ENCODE assay signal across 24 mouse cellular contexts in genomic region chr11:107063067-107063466, GRCm38 (mm10). TPM values are rescaled to one million over a fixed set of nuclear protein-coding genes. Genes with fewer than 3 reads are reported as not detected.
DNase-seq lines count a peak whose midpoint lies in the region; ATAC-seq and TF ChIP-seq lines count a peak whose summit lies in the region.
"Had no signal": no experiment of that assay in that cellular context is flagged by ENCODE, and none has a peak within 500 bp of the region (broad histone marks: within the 10 kb centered on the region; RNA-seq: fewer than 3 reads in every experiment).

No protein-coding gene starts in this region.

- DNase-seq in gastrocnemius, adult 18-20 months (ENCODE audit: low spot score), result peak; percentile 28
- no peak for DNase-seq in gastrocnemius, postnatal 25 days
- DNase-seq in heart, adult 18-20 months, result peak; percentile 32 to 36
- DNase-seq in heart, postnatal 4 days, result no peak
- DNase-seq in heart, postnatal 25 days (ENCODE audit: low spot score), result no peak
- peak; percentile 54 for DNase-seq in heart, postnatal 0 days (ENCODE audit: low spot score)
- DNase-seq: adrenal gland, postnatal 10 days; adrenal gland, postnatal 36 days; cerebellum, adult 18-20 months; cerebellum, adult 9-10 months; cerebellum, postnatal 14 days; gastrocnemius, postnatal 14 days; kidney, adult 2 months had no signal

- H3K4me2 ChIP-seq in heart, embryonic 14.5 days (ENCODE audit: low read length), result no peak overlapping the region
- H3K4me2 ChIP-seq in heart, postnatal 0 days (ENCODE audit: low read depth, low read length), result no peak overlapping the region
- H3K4me2 ChIP-seq in heart, embryonic 12.5 days, result no peak overlapping the region
- H3K4me2 ChIP-seq: forebrain, embryonic 13.5 days; hindbrain, embryonic 14.5 days had no signal

- H3K9ac ChIP-seq in heart, embryonic 14.5 days (ENCODE audit: low read length), result no peak overlapping the region
- no peak overlapping the region for H3K9ac ChIP-seq in heart, postnatal 0 days (replicated peaks; ENCODE audit: low read depth, low read length)
- no peak overlapping the region for H3K9ac ChIP-seq in heart, embryonic 12.5 days
- H3K9ac ChIP-seq: forebrain, embryonic 13.5 days; hindbrain, embryonic 14.5 days had no signal

- no peak overlapping the region for H3K4me3 ChIP-seq in heart, embryonic 14.5 days (ENCODE audit: control insufficient read depth in 1 of 2, insufficient read depth in 1 of 2, low read depth in 1 of 2, low read length in 2 of 2)
- H3K4me3 ChIP-seq in heart, postnatal 0 days (ENCODE audit: low read depth, low read length), result no peak overlapping the region
- no peak overlapping the region for H3K4me3 ChIP-seq in heart, embryonic 12.5 days
- H3K4me3 ChIP-seq: forebrain, embryonic 10.5 days; forebrain, embryonic 13.5 days had no signal

- TF ChIP-seq CTCF in heart, postnatal 0 days (IDR thresholded peaks at IDR 0.05; ENCODE audit: low read depth), result no peak

- no peaks in the 10 kb centered on the region for H3K9me3 ChIP-seq in heart, embryonic 14.5 days (ENCODE audit: control insufficient read depth, low read length)
- no peaks in the 10 kb centered on the region for H3K9me3 ChIP-seq in heart, postnatal 0 days (replicated peaks; ENCODE audit: control insufficient read depth, low read length)
- H3K9me3 ChIP-seq in heart, embryonic 12.5 days (replicated peaks), result no peaks in the 10 kb centered on the region
- H3K9me3 ChIP-seq: forebrain, embryonic 10.5 days; forebrain, embryonic 13.5 days had no signal

- peak overlapping the region; percentile 20 to 25; a peak in 2 of 4 replicates for H3K27ac ChIP-seq in heart, embryonic 14.5 days (replicated peaks in 1 of 2; ENCODE audit: control insufficient read depth in 1 of 2, insufficient read depth in 1 of 2, low read depth in 2 of 2, low read length in 2 of 2)
- H3K27ac ChIP-seq in heart, postnatal 0 days (ENCODE audit: low read depth), result peak overlapping the region; percentile 38; the same call in 1 of the 2 replicates
- no peak overlapping the region for H3K27ac ChIP-seq in heart, embryonic 12.5 days (ENCODE audit: poor library complexity, severe bottlenecking)
- H3K27ac ChIP-seq: forebrain, embryonic 10.5 days; forebrain, embryonic 13.5 days; hindbrain, embryonic 14.5 days; hindbrain, postnatal 0 days; kidney, postnatal 0 days had no signal

- peaks cover 0 to 6% of the 10 kb centered on the region in 2 experiments; a peak in 1 of 4 replicates for H3K4me1 ChIP-seq in heart, embryonic 14.5 days (ENCODE audit: control insufficient read depth in 2 of 2, insufficient read depth in 2 of 2, low read length in 2 of 2)
- no peaks in the 10 kb centered on the region for H3K4me1 ChIP-seq in heart, postnatal 0 days (ENCODE audit: control insufficient read depth, insufficient read depth)
- 0 out of 2 replicates have a peak, but pooled peaks cover 3% of the 10 kb centered on the region for H3K4me1 ChIP-seq in heart, embryonic 12.5 days (replicated peaks)
- H3K4me1 ChIP-seq: forebrain, embryonic 10.5 days; forebrain, embryonic 13.5 days had no signal

- intact Hi-C loops in heart, postnatal 25 days (cut with DNase I), result no loop called here

- H3K36me3 ChIP-seq in heart, embryonic 14.5 days (ENCODE audit: control insufficient read depth, insufficient read depth, low read length), result peaks cover 97% of the 10 kb centered on the region
- peaks cover 97% of the 10 kb centered on the region for H3K36me3 ChIP-seq in heart, postnatal 0 days (replicated peaks; ENCODE audit: control insufficient read depth, insufficient read depth, low read length)
- H3K36me3 ChIP-seq in heart, embryonic 12.5 days, result peaks cover 92% of the 10 kb centered on the region

- H3K27me3 ChIP-seq in heart, embryonic 14.5 days (ENCODE audit: control insufficient read depth, insufficient read depth, low read length), result no peaks in the 10 kb centered on the region
- no peaks in the 10 kb centered on the region for H3K27me3 ChIP-seq in heart, postnatal 0 days (ENCODE audit: control insufficient read depth, insufficient read depth, low read length)
- H3K27me3 ChIP-seq in heart, embryonic 12.5 days (replicated peaks), result no peaks in the 10 kb centered on the region
- H3K27me3 ChIP-seq: forebrain, embryonic 13.5 days; Patski had no signal

- ATAC-seq in heart, embryonic 14.5 days (ENCODE audit: insufficient number of reproducible peaks, insufficient read depth, low FRiP score, low read depth), result no peak
- peak; percentile 70 for ATAC-seq in heart, postnatal 0 days (ENCODE audit: insufficient read depth, low read depth)
- no peak for ATAC-seq in heart, embryonic 12.5 days (ENCODE audit: insufficient number of reproducible peaks, low FRiP score)
- ATAC-seq: forebrain, embryonic 13.5 days; forebrain, embryonic 16.5 days; hindbrain, postnatal 0 days; inflammation-experienced regulatory T-cells, adult 6 months; intestine, embryonic 16.5 days; Patski had no signal

- TF ChIP-seq EP300 in heart, postnatal 0 days (IDR thresholded peaks at IDR 0.05; ENCODE audit: low read depth), result peak; percentile 54; the same call in 1 of the 2 replicates

- 63% methylated on average over 3 of the region's 3 CpGs for WGBS in heart, embryonic 14.5 days
- 38% methylated on average over 3 of the region's 3 CpGs for WGBS in heart, postnatal 0 days
- 87% methylated on average over 3 of the region's 3 CpGs for WGBS in heart, embryonic 12.5 days

RNA-seq across cellular contexts. Expression of gene 1810010H24Rik, which starts 37.6 kb away (rescaled TPM):
- 1 to 10 TPM; 1.5 TPM for total RNA-seq in gastrocnemius, adult 18-20 months (2021)
- 1 to 10 TPM in 1 of 2 experiments, under 1 TPM in 1; 0.92 to 1.4 TPM for total RNA-seq in gastrocnemius, postnatal 25 days (2021)
- total RNA-seq in heart, adult 18-20 months (2021), result 1 to 10 TPM; 1.4 to 3.7 TPM
- total RNA-seq in heart, postnatal 4 days (2021), result 1 to 10 TPM; 3.7 to 4.0 TPM
- 3.1 and 4.1 TPM in 2 replicates for polyA plus RNA-seq in heart, embryonic 14.5 days (2014; fragmentation: Nextera tagmentation; extraction: Ambion mirVana)
- total RNA-seq in heart, postnatal 25 days (2021), result 1 to 10 TPM; 2.3 TPM
- 1.7 and 4.0 TPM in 2 replicates for total RNA-seq in heart, postnatal 0 days (2014; rRNA removed; ENCODE audit: low replicate concordance)
- 2.6 and 3.4 TPM in 2 replicates for polyA plus RNA-seq in heart, postnatal 0 days (2015; fragmentation: Nextera tagmentation; extraction: Ambion mirVana)
- polyA plus RNA-seq in heart, embryonic 12.5 days (2016; fragmentation: Nextera tagmentation; extraction: Ambion mirVana), result 1.1 and 2.2 TPM in 2 replicates

Comparison
In these comparisons a context has a peak if more than half of its experiments do, and no peak if none do; other contexts are left out.
1. DNase-seq: peak in gastrocnemius, adult 18-20 months (single experiment), heart, adult 18-20 months (2 of 2) and heart, postnatal 0 days (single experiment); none in gastrocnemius, postnatal 25 days (single experiment), heart, postnatal 4 days (single experiment) and heart, postnatal 25 days (single experiment).